Mouse (Mus musculus): Measurements from ENCODE around the gene Tagap. TPM values are rescaled to one million over a fixed set of nuclear protein-coding genes. Genes with fewer than 3 reads are reported as not detected.

Gene Tagap
- 1.2 TPM in 2 replicates for polyA plus RNA-seq (2015; fragmentation: Nextera tagmentation; extraction: Ambion mirVana)

DNA sequence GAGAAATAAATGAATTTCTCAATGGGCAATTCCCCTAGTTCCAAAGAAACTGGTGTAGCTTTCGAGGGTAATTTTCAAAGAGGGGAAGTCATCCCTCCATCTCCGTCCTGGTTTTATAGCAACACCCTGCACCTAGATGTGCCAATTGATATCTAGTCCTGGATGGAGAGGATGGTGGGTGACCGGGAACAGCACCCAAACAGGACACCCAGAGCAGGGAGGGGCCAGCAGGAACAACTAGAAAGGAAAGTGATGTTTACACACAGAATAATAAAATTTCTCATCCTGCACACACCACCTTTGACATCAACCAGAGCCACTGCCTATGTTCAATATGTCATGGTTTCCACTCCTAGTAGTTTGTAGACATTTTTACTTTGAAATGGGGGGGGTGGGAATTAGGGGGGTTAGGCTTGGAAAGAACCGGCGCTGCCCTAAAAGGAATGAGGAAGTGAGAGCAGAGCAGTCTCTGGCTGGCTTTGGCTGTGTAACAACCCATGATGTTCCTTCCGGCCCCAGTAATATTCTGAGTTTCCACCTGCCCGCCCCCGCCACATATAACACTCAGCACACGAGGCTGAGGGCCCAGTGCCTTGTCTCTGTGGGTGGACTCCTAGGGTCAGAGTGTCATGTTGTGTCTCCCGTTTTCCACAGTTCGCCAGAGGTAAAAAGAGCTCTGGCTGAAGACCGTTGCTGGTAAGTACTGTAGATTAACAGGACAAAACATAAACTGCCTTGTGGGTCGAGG lies at the start of gene Tagap:
Tagap (plus strand) TSS at position 588 of the 748 bp plus-strand sequence.
- WGBS: 42% methylated on average over 13 of the region's 13 CpGs
- no peak within 1 kb of the TSS for H3K27ac ChIP-seq

GRCm38 (mm10) chr17:7876541-7876940 lies 49.3 kb upstream of the Tagap start:
- no peaks in the 10 kb centered on the region for H3K27me3 ChIP-seq (replicated peaks)
- no peak overlapping the region for H3K27ac ChIP-seq
- no peak overlapping the region for H3K4me3 ChIP-seq (replicated peaks)
- WGBS: 89% methylated on average over 13 of the region's 13 CpGs
- H3K9me3 ChIP-seq: no peaks in the 10 kb centered on the region
- no peak for ATAC-seq (ENCODE audit: insufficient read depth, low FRiP score, low read depth)
- H3K4me1 ChIP-seq: no peaks in the 10 kb centered on the region
- no peak overlapping the region for H3K9ac ChIP-seq
- H3K4me2 ChIP-seq: no peak overlapping the region
- H3K36me3 ChIP-seq: no peaks in the 10 kb centered on the region

More for the DNA sequence above, at the start of gene Tagap:
- Histone ChIP-seq H3K27me3 (replicated peaks) (no peaks in the 10 kb centered on the region), H3K4me2 (peak within 1 kb of the TSS; percentile 4; the same call in 1 of the 2 replicates), H3K9me3 (no peaks in the 10 kb centered on the region), H3K4me1 (no peaks in the 10 kb centered on the region), H3K9ac (no peak within 1 kb of the TSS), H3K4me3 (replicated peaks) (no peak within 1 kb of the TSS), H3K36me3 (no peaks in the 10 kb centered on the region)
- no peak; the same call in 1 of the 2 replicates for ATAC-seq (ENCODE audit: insufficient read depth, low FRiP score, low read depth)

DNA sequence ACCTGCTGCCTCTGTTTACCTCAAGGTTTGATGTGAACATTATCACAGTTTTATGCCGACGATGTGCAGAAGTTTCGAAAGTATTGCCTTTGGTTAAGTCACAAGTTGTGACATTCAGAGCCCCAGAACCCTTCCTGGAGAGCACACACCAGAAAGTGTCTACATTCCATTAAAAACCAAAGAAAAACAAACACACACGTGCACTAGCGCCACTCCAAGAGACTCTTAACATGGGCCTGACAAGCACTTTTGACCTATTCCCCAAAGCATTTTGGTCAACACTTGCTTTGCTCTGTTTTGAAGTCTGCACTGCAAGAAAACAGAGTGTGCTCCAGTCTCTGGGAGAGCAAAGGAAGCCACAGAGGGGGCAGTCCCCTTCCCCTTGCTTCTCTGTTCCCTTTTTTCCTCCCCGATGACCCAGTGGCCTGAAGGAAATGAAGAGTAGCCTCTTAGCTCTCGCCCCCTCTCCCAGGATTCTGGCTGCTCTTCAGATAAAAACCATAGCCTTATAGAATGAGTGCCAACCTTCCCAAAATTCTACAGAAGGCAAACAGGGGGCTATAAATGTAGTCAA lies 48.5 kb upstream of the Tagap start:
- Histone ChIP-seq H3K9ac (no peak overlapping the region), H3K9me3 (no peaks in the 10 kb centered on the region), H3K4me3 (replicated peaks) (no peak overlapping the region), H3K4me1 (no peaks in the 10 kb centered on the region), H3K36me3 (no peaks in the 10 kb centered on the region), H3K27me3 (replicated peaks) (no peaks in the 10 kb centered on the region), H3K4me2 (no peak overlapping the region), H3K27ac (no peak overlapping the region)
- ATAC-seq (ENCODE audit: insufficient read depth, low FRiP score, low read depth): no peak
- WGBS: 52% methylated on average over 7 of the region's 7 CpGs

- Histone ChIP-seq H3K4me2 (no peak overlapping the region), H3K4me3 (replicated peaks) (no peak overlapping the region), H3K36me3 (no peaks in the 10 kb centered on the region), H3K9me3 (no peaks in the 10 kb centered on the region), H3K27ac (no peak overlapping the region), H3K4me1 (no peaks in the 10 kb centered on the region), H3K9ac (no peak overlapping the region), H3K27me3 (replicated peaks) (no peaks in the 10 kb centered on the region)
- no peak for ATAC-seq (ENCODE audit: insufficient read depth, low FRiP score, low read depth)
- WGBS: 36% methylated on average over 2 of the region's 2 CpGs
Observed at GRCm38 (mm10) chr17:7877878-7878277, 47.9 kb upstream of the Tagap start.

DNA sequence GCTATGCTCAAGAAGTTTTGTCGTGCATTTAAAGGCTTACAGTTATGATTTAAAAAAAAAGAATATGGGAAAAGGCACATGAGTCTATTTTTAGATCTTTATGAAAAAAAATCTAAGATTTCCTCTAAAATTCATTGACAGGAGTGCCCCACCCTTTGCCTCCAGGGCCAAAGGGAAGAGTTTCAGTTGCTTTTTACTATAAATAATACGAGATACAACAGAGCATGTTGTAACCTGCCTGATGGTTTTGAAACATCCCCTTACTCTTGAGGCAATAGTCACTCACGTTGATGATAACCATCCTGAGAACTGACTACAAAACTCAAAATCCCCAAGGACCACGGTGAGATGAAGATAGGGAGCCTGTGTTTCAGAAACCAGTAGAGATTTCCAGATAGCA lies 46.3 kb upstream of the Tagap start:
- H3K4me1 ChIP-seq: no peaks in the 10 kb centered on the region
- H3K9me3 ChIP-seq: no peaks in the 10 kb centered on the region
- H3K4me3 ChIP-seq (replicated peaks): no peak overlapping the region
- H3K36me3 ChIP-seq: no peaks in the 10 kb centered on the region
- no peak for ATAC-seq (ENCODE audit: insufficient read depth, low FRiP score, low read depth)
- no peaks in the 10 kb centered on the region for H3K27me3 ChIP-seq (replicated peaks)
- no peak overlapping the region for H3K27ac ChIP-seq
- WGBS: 69% methylated on average over 4 of the region's 4 CpGs
- no peak overlapping the region for H3K9ac ChIP-seq
- H3K4me2 ChIP-seq: no peak overlapping the region

- H3K9me3 ChIP-seq: no peaks in the 10 kb centered on the region
- H3K27ac ChIP-seq: no peak overlapping the region
- no peak overlapping the region for H3K9ac ChIP-seq
- no peak overlapping the region for H3K4me2 ChIP-seq
- ATAC-seq (ENCODE audit: insufficient read depth, low FRiP score, low read depth): no peak
- no peaks in the 10 kb centered on the region for H3K36me3 ChIP-seq
- no peak overlapping the region for H3K4me3 ChIP-seq (replicated peaks)
- H3K4me1 ChIP-seq: no peaks in the 10 kb centered on the region
- WGBS: 86% methylated on average over 11 of the region's 11 CpGs
- no peaks in the 10 kb centered on the region for H3K27me3 ChIP-seq (replicated peaks)
Observed at GRCm38 (mm10) chr17:7883126-7883525, 42.7 kb upstream of the Tagap start.

GRCm38 (mm10) chr17:7884606-7885005 lies 41.2 kb upstream of the Tagap start:
- no peaks in the 10 kb centered on the region for H3K27me3 ChIP-seq (replicated peaks)
- H3K9ac ChIP-seq: no peak overlapping the region
- ATAC-seq (ENCODE audit: insufficient read depth, low FRiP score, low read depth): no peak
- no peaks in the 10 kb centered on the region for H3K36me3 ChIP-seq
- H3K4me3 ChIP-seq (replicated peaks): no peak overlapping the region
- H3K4me1 ChIP-seq: no peaks in the 10 kb centered on the region
- no peak overlapping the region for H3K4me2 ChIP-seq
- H3K27ac ChIP-seq: no peak overlapping the region
- H3K9me3 ChIP-seq: no peaks in the 10 kb centered on the region
- WGBS: 78% methylated on average over 10 of the region's 10 CpGs

DNA sequence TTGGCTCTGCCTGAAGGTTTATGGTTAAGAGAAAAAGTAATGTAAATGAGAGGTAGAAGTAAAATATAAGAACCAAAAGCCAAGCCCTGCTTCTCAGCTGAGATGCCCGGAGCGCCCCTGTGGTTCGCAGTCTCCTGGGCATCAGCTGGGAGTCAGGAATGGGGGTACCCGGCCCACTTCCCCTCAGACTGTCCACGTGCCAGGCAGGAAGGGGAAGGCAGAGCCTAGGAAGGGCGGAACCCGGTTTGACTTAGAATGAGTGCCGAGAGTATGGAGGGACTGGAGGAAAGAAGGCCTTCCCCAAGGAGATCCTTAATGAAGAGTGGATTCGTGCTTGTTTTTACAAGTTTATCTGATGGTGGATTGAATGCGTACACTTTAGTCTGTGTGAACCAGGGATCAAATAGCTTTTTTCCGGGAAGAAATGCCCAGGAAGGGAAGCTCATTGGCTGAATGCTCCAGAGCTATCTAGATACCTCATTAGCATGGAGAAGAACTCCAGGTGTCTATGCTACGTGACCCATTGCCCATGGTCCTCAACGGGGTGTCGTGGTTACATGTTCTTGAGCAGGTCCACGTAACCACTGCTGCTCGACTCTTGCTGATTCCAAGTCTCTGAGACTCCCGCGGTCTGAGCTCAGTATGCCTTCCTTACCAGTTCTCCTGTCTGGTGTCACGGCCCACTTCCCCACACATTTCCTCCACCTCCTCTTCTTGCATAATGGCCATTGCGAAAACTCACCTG lies 38.6 kb upstream of the Tagap start:
- H3K27me3 ChIP-seq (replicated peaks): no peaks in the 10 kb centered on the region
- H3K27ac ChIP-seq: no peak overlapping the region
- no peak overlapping the region for H3K9ac ChIP-seq
- no peak for ATAC-seq (ENCODE audit: insufficient read depth, low FRiP score, low read depth)
- H3K36me3 ChIP-seq: no peaks in the 10 kb centered on the region
- no peak overlapping the region for H3K4me3 ChIP-seq (replicated peaks)
- no peak overlapping the region for H3K4me2 ChIP-seq
- no peaks in the 10 kb centered on the region for H3K9me3 ChIP-seq
- H3K4me1 ChIP-seq: no peaks in the 10 kb centered on the region
- WGBS: 85% methylated on average over 20 of the region's 20 CpGs

DNA sequence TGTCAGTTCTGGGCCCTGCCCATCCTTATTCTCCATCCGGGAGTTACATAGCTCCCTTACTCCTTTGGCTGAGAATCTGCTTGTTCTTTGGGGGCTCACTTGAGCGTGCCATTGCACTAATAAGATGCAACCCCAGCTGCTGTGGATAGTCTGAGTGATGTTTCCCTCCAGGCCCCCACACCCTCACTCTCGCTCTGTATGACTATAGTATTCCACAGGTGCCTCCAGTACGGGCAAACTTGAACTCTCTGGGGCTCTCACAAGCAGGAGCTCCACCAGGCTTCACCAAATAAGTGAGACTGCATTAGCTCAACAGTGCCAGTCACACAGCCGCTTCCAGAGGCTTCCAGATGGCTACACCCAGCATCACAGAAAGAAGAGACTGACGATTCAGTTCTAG lies 37.5 kb upstream of the Tagap start:
- no peak overlapping the region for H3K9ac ChIP-seq
- WGBS: 87% methylated on average over 6 of the region's 6 CpGs
- no peak overlapping the region for H3K27ac ChIP-seq
- no peak for ATAC-seq (ENCODE audit: insufficient read depth, low FRiP score, low read depth)
- no peaks in the 10 kb centered on the region for H3K4me1 ChIP-seq
- H3K4me2 ChIP-seq: no peak overlapping the region
- no peak overlapping the region for H3K4me3 ChIP-seq (replicated peaks)
- H3K9me3 ChIP-seq: no peaks in the 10 kb centered on the region
- H3K36me3 ChIP-seq: no peaks in the 10 kb centered on the region
- H3K27me3 ChIP-seq (replicated peaks): no peaks in the 10 kb centered on the region

DNA sequence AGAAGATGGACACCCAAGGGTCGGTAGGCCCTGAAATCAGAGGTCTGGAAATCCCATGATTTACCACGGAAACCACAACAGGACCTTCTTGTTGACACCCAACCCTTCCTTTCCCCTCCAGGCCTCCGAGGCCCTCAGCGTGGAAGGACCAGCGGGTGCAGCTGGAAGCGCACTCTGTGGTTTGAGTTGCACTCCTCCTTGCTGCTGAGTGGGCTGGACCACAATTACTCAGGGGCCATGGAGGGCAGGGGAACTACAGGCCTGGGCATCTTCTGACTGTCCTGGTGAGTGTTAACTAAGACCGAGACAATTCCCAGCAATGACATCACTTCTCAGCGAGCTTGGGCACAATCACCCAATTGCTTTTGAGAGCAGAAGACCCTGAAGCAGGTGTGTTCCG lies 36.8 kb upstream of the Tagap start:
- no peaks in the 10 kb centered on the region for H3K4me1 ChIP-seq
- no peak overlapping the region for H3K27ac ChIP-seq
- no peaks in the 10 kb centered on the region for H3K27me3 ChIP-seq (replicated peaks)
- no peak overlapping the region for H3K9ac ChIP-seq
- H3K4me3 ChIP-seq (replicated peaks): no peak overlapping the region
- 74% methylated on average over 9 of the region's 9 CpGs for WGBS
- ATAC-seq (ENCODE audit: insufficient read depth, low FRiP score, low read depth): no peak
- no peaks in the 10 kb centered on the region for H3K9me3 ChIP-seq
- no peaks in the 10 kb centered on the region for H3K36me3 ChIP-seq
- no peak overlapping the region for H3K4me2 ChIP-seq

DNA sequence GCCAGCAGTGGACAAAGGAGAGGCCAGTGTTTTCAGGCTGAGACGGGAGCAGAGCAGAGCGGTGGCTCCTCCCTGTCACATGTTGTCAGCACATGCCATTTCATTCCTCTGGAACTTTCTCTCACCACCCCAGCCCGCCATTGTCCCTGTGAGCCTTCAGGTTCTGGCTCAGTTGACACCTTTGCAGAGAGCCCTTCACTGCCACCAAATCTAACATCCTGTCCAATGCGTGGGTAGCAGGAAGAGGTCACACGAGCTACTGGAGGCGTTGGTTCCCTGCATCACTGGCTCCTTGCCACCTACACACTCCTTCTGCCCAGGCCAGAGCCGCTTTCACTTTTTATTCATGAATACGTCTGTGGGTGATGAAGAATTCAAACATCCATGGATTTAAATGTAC lies 33.1 kb upstream of the Tagap start:
- Histone ChIP-seq H3K36me3 (no peaks in the 10 kb centered on the region), H3K27me3 (replicated peaks) (no peaks in the 10 kb centered on the region), H3K4me1 (no peaks in the 10 kb centered on the region), H3K9me3 (no peaks in the 10 kb centered on the region), H3K4me2 (no peak overlapping the region), H3K9ac (no peak overlapping the region), H3K27ac (no peak overlapping the region), H3K4me3 (replicated peaks) (no peak overlapping the region)
- ATAC-seq (ENCODE audit: insufficient read depth, low FRiP score, low read depth): no peak
- WGBS: 59% methylated on average over 8 of the region's 8 CpGs

DNA sequence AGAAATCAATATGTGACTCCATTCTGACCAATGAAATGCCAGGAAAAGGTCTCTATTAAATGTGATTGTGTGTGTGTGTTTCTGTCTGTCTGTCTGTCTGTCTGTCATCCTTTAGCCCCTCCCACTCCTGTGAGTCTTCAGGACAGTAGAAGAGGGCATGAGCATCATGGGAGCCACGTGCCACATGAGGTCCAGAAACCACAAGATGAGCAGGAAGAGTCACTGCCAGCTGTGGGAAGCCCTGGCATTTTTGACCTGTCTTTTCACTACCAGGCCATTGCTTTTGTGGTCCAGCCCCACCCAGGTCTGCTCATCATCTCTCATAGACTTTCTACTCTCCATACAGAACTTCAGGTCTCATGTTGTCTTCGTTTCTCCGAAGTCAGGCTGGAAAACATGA lies 31.7 kb upstream of the Tagap start:
- WGBS: 85% methylated on average over 3 of the region's 3 CpGs
- no peaks in the 10 kb centered on the region for H3K36me3 ChIP-seq
- H3K27me3 ChIP-seq (replicated peaks): no peaks in the 10 kb centered on the region
- H3K4me2 ChIP-seq: no peak overlapping the region
- no peak overlapping the region for H3K27ac ChIP-seq
- H3K4me1 ChIP-seq: no peaks in the 10 kb centered on the region
- no peak overlapping the region for H3K4me3 ChIP-seq (replicated peaks)
- no peak overlapping the region for H3K9ac ChIP-seq
- H3K9me3 ChIP-seq: no peaks in the 10 kb centered on the region
- no peak for ATAC-seq (ENCODE audit: insufficient read depth, low FRiP score, low read depth)
